Mouse (Mus musculus) limb, embryonic 14.5 days (tissue): Measurements from ENCODE around the gene Gnb1l. TPM values are rescaled to one million over a fixed set of nuclear protein-coding genes. Genes with fewer than 3 reads are reported as not detected.

ENCODE experiments used
- ATAC-seq: fragments of 200-750 bp; cut with Nextera tagmentation; 2 replicates; pipeline ENCODE4 v1.8.0; 2017; ENCODE audit warnings: low read depth, moderate number of reproducible peaks, moderate TSS enrichment; ENCODE audit not compliant: low FRiP score
- DNase-seq: peaks from one replicate; pipeline ENCODE4 v3.0.0-alpha.2; 2015; ENCODE audit warnings: low spot score
- H3K27ac ChIP-seq: fragments of 300-500 bp; sonication (generic); replicated peaks from 2 replicates; pipeline ENCODE4 v1.5.1; 2014; ENCODE audit warnings: low read depth, mild to moderate bottlenecking, low read length, moderate library complexity, mixed read lengths
- H3K27me3 ChIP-seq: fragments of 300-500 bp; sonication (generic); 2 replicates; pipeline ENCODE4 v1.6.1; 2014; ENCODE audit warnings: low read length, mixed read lengths; ENCODE audit not compliant: control insufficient read depth, insufficient read depth
- H3K36me3 ChIP-seq: fragments of 300-500 bp; sonication (generic); 2 replicates; pipeline ENCODE4 v1.6.1; 2014; ENCODE audit warnings: mild to moderate bottlenecking, low read length, moderate library complexity, mixed read lengths; ENCODE audit not compliant: control insufficient read depth, insufficient read depth
- H3K4me1 ChIP-seq: fragments of 300-500 bp; sonication (generic); 2 replicates; pipeline ENCODE4 v1.6.1; 2014; ENCODE audit warnings: antibody characterized with exemption, low read length, mixed read lengths; ENCODE audit not compliant: control insufficient read depth, insufficient read depth
- H3K4me2 ChIP-seq: fragments of 300-500 bp; sonication (generic); replicated peaks from 2 replicates; pipeline ENCODE4 v1.6.1; 2014; ENCODE audit warnings: low read depth, mild to moderate bottlenecking, low read length, moderate library complexity; ENCODE audit not compliant: severe bottlenecking
- H3K4me3 ChIP-seq: fragments of 300-500 bp; sonication (generic); replicated peaks from 2 replicates; pipeline ENCODE4 v1.5.1; 2014; ENCODE audit warnings: low read length
- H3K9ac ChIP-seq: fragments of 300-500 bp; sonication (generic); 2 replicates; pipeline ENCODE4 v1.6.1; 2014; ENCODE audit warnings: mild to moderate bottlenecking, low read depth, low read length, moderate library complexity; ENCODE audit not compliant: severe bottlenecking
- H3K9me3 ChIP-seq: fragments of 300-500 bp; sonication (generic); 2 replicates; pipeline ENCODE4 v1.6.1; 2016; ENCODE audit warnings: low read length; ENCODE audit not compliant: control insufficient read depth
- POLR2A ChIP-seq: fragments of 200-500 bp; IDR thresholded peaks from 2 replicates; pipeline ENCODE4 v1.8.0; 2012; ENCODE audit warnings: inconsistent platforms, mild to moderate bottlenecking, moderate library complexity, borderline replicate concordance; ENCODE audit not compliant: insufficient read depth, insufficient read length; ENCODE audit errors: extremely low read depth
- WGBS: fragments of 180-500 bp; shearing (Covaris S2); extraction: QIAGEN DNeasy Blood & Tissue Kit; methylation state at CpG from one replicate; pipeline ENCODE4 v1.1.7; 2014; 5-methylcytosine and 5-hydroxymethylcytosine counted together
- polyA plus RNA-seq, 2 experiments: library from polyadenylated mRNA; depleted of rRNA in 1 of 2; stranded (reverse) in 1 of 2; unstranded in 1 of 2; fragments of >200 nt; fragmentation: Nextera tagmentation in 1 of 2; extraction: Ambion mirVana in 1 of 2; gene quantifications; 2 replicates each; pipeline versions ENCODE4 v1.2.1 to v1.2.3; 2012 to 2014

Gene Gnb1l
- polyA plus RNA-seq, 2 experiments, result 16.1 to 20.2 TPM

DNA sequence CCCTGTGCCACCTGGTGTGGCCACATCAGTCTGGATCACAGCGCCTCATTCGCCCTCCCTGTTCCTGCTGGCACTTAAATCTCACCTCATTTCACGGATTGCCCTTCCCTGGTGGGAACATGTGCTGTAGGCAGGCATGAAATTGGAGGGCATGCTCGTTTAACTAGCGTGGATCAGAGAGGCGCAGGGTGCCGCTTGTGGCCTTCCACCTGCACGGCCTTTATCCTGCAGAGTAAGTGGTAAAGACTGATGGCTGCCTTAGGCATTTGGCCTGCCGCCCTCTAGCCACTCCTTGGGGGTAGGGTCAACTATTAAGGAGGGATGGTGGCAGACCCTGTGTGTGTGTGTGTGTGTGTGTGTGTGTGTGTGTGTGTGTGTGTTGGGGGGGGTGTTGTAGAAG is 36.5 kb upstream of the Gnb1l start:
- DNase-seq (no peak), ATAC-seq (no peak)
- no peak overlapping the region for H3K4me2 ChIP-seq
- no peak overlapping the region for H3K9ac ChIP-seq
- H3K4me3 ChIP-seq, result no peak overlapping the region
- no peak overlapping the region for H3K27ac ChIP-seq
- 53% methylated on average over 9 of the region's 9 CpGs for WGBS
- TF ChIP-seq POLR2A, result no peak
- no peaks in the 10 kb centered on the region for H3K9me3 ChIP-seq
- H3K27me3 ChIP-seq, result no peaks in the 10 kb centered on the region
- H3K36me3 ChIP-seq, result peaks cover 7% of the 10 kb centered on the region; the same call in 1 of the 2 replicates
- H3K4me1 ChIP-seq, result peaks cover 25% of the 10 kb centered on the region

DNA sequence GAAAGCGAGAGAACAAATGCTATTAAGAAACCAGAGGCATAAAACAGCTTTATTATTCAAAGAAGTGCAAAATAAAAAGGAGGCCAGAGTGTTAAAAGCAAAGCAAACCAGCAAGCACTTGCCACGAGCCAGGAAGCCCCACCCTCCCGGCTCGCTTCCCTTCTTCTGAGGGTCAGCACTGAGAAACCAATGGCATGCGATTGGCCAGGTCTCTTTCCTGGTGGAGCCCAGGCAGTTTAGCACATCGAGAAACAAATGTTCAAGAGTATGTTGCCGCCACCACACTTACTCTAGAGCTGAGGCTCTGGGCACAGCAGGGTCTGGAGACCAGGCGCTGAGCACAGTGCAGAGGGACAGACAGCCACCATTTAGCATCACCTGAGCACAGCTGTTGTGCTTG is 35.9 kb upstream of the Gnb1l start:
- WGBS, result 39% methylated on average over 8 of the region's 8 CpGs

DNA sequence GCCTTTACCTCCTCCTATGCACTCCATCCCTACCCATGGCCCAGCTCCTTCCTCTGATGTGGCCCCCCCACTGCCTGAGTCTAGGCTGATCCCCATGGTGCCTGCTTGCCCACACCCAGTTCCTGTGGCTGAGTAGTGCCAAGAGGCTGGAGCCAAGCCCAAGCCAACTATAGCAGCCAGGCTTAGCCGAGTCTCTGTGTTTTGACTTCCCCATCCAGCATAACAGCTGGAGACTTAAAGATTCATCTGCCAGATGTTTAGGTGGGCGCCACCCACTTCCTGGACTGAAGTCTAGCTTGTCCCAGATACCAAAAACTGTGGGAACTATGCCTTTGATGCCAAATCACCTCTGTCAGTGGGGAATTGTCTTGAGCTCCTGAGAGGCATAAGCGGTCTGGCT is 34.2 kb upstream of the Gnb1l start:
- H3K4me2 ChIP-seq, result no peak overlapping the region
- peak; percentile 45 for DNase-seq
- H3K4me3 ChIP-seq, result no peak overlapping the region
- TF ChIP-seq POLR2A, result no peak
- WGBS, result 47% methylated on average over 3 of the region's 3 CpGs
- H3K36me3 ChIP-seq, result 0 out of 2 replicates have a peak, but pooled peaks cover 6% of the 10 kb centered on the region
- H3K9ac ChIP-seq, result no peak overlapping the region
- H3K9me3 ChIP-seq, result no peaks in the 10 kb centered on the region
- H3K4me1 ChIP-seq, result peaks cover 20% of the 10 kb centered on the region
- no peak for ATAC-seq
- H3K27me3 ChIP-seq, result no peaks in the 10 kb centered on the region
- no peak overlapping the region for H3K27ac ChIP-seq

More for the DNA sequence above, 35.9 kb upstream of the Gnb1l start:
- Histone ChIP-seq H3K4me2 (no peak overlapping the region), H3K27me3 (no peaks in the 10 kb centered on the region), H3K4me1 (peaks cover 25% of the 10 kb centered on the region), H3K9me3 (no peaks in the 10 kb centered on the region), H3K36me3 (0 out of 2 replicates have a peak, but pooled peaks cover 6% of the 10 kb centered on the region), H3K9ac (no peak overlapping the region), H3K27ac (no peak overlapping the region), H3K4me3 (no peak overlapping the region)
- no peak for DNase-seq
- no peak for ATAC-seq
- TF ChIP-seq POLR2A, result no peak

DNA sequence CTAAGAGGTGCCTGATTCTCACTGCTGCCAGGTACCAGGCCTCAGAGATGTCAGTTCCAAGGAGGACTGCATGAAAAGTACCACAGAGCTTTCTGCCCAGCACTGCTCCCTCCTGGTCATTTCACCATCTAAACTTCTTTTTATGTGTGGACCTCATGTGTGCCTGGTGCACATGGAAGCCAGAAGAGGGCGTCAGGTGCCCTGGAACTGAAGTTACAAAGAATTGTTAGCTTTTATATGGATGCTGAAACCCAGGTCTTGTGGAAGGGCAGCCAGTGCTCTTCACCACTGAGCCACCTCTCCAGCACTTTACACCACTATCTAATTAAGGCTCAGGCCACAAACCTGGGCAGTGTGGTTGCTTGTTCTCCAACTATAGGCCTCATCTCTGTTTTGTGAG is 27.7 kb upstream of the Gnb1l start:
- H3K9ac ChIP-seq, result no peak overlapping the region
- DNase-seq, result no peak
- no peaks in the 10 kb centered on the region for H3K27me3 ChIP-seq
- H3K36me3 ChIP-seq, result peaks cover 12% of the 10 kb centered on the region
- no peak overlapping the region for H3K4me3 ChIP-seq
- no peaks in the 10 kb centered on the region for H3K9me3 ChIP-seq
- no peak overlapping the region for H3K27ac ChIP-seq
- no peak overlapping the region for H3K4me2 ChIP-seq
- no peak for TF ChIP-seq POLR2A
- no peaks in the 10 kb centered on the region for H3K4me1 ChIP-seq
- WGBS, result 33% methylated on average over 1 of the region's 1 CpGs
- ATAC-seq, result no peak

DNA sequence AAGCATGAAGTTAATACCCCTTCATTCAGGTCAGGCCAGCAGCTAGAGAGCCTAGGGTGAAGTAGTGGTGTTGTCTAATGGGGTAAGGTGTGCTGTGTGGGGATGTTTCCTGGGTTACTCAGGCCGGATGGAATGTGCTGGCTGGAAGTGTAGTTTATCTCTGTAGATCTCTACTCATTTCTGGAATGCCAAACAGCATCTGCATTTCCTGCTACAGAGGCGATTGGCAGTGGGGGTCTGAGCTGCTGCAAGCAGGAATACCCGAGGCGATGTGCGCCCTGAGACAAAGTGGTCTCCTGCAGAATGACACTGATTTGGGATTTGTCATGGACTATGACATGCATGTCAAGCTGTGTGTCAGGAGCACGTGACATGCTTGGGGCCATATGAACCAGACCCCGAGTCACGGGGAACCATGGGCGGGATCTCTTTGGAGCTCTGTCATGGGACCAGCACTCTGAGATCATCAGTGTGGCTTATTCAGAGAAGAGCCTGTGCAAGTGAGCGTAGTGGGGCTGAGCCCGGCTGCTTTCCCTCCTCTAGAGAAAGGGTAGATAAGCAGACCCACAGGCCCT is 27.0 kb upstream of the Gnb1l start:
- Histone ChIP-seq H3K27ac (no peak overlapping the region), H3K9me3 (no peaks in the 10 kb centered on the region), H3K36me3 (peaks cover 14% of the 10 kb centered on the region), H3K9ac (no peak overlapping the region), H3K4me3 (no peak overlapping the region), H3K27me3 (no peaks in the 10 kb centered on the region), H3K4me2 (no peak overlapping the region), H3K4me1 (no peaks in the 10 kb centered on the region)
- TF ChIP-seq POLR2A, result no peak
- ATAC-seq (no peak), DNase-seq (no peak)
- WGBS, result 62% methylated on average over 11 of the region's 11 CpGs
